8 mouse cellular contexts compared by ENCODE assay signal in the genomic region with DNA sequence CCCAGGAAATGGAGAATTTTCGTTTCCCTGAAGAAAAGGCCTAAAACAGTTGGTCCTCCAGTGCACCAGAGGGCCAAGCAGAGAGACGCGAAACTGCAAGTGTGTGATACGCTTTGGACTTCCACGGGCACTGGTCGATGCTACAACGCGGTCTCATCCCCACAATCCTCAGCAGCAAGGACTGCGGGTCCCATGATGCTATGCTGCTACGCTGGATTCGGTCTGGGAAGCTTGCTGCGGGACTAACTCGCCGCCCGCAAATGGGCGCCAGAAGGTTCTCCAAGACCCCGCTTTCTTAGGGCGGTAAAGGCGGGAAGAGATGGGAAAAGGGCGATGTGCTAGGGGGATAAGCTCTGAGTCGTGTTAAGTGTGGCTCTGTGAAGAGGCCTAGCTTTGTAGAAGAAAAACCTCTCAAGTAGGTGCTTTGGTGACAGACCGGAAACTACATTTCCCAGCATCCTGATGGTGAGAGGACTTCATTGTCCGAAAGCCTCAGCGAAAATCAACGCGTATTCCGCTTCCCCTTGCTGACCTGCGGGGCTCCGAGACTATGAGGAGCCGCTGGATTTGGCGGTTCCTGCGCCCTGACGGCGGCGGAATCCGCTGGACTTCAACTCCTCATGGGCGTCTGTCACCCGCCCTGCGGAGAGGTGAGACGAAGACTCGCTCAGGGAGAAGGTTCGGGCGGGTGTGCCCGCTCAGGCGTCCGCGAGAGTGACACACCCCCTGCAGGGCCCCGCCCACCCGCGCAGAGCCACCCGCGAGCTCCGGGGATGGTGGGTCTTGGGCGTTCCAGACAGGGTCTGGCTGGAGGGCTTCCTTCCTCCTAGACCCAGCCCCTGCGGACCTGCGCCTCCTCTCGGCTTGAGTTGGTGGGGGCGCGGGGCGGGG. TPM values are rescaled to one million over a fixed set of nuclear protein-coding genes. Genes with fewer than 3 reads are reported as not detected.
DNase-seq lines count a peak whose midpoint lies in the region; ATAC-seq and TF ChIP-seq lines count a peak whose summit lies in the region.

A gene (plus strand): TSS at position 164 of the 891 bp plus-strand sequence.

- peaks cover 6% of the 10 kb centered on the region; the same call in 1 of the 2 replicates for H3K36me3 ChIP-seq in forebrain, postnatal 0 days (ENCODE audit: insufficient read depth)
- no peaks in the 10 kb centered on the region for H3K36me3 ChIP-seq in neural tube, embryonic 14.5 days (ENCODE audit: control insufficient read depth, insufficient read depth, low read length)
- H3K36me3 ChIP-seq in testis, adult 2 months (ENCODE audit: control insufficient read depth, insufficient read depth, low read length), result no peaks in the 10 kb centered on the region

- H3K9me3 ChIP-seq in forebrain, postnatal 0 days (ENCODE audit: low read length), result no peaks in the 10 kb centered on the region
- no peaks in the 10 kb centered on the region for H3K9me3 ChIP-seq in neural tube, embryonic 14.5 days (ENCODE audit: control insufficient read depth, low read length)

- peak within 1 kb of the TSS; percentile 55 for H3K4me2 ChIP-seq in forebrain, postnatal 0 days (ENCODE audit: low read depth)
- H3K4me2 ChIP-seq in neural tube, embryonic 14.5 days (ENCODE audit: low read depth, low read length), result peak within 1 kb of the TSS; percentile 54

- peak within 1 kb of the TSS; percentile 81 for H3K4me3 ChIP-seq in forebrain, postnatal 0 days (ENCODE audit: low read depth, low read length)
- H3K4me3 ChIP-seq in neural tube, embryonic 14.5 days (ENCODE audit: low read depth, low read length), result peak within 1 kb of the TSS; percentile 90
- H3K4me3 ChIP-seq in testis, adult 2 months (ENCODE audit: control insufficient read depth, low read depth, low read length), result peak within 1 kb of the TSS; percentile 88

- peak within 1 kb of the TSS; percentile 77 for H3K9ac ChIP-seq in forebrain, postnatal 0 days
- H3K9ac ChIP-seq in neural tube, embryonic 14.5 days (replicated peaks; ENCODE audit: low read depth, low read length), result peak within 1 kb of the TSS; percentile 70

- DNase-seq in MN1 (ENCODE audit: low spot score), result peak; percentile 95
- DNase-seq in cerebellum, adult 8-10 months, result peak; percentile 86
- peak; percentile 97 for DNase-seq in forebrain, postnatal 0 days
- DNase-seq in heart, postnatal 36 days, result peak; percentile 83 to 93
- DNase-seq in layer of hippocampus, adult 18-20 months (ENCODE audit: low spot score in 2 of 2), result peak; percentile 91 to 97
- peak; percentile 88 to 91 for DNase-seq in lung, adult 18-20 months

- no peaks in the 10 kb centered on the region for H3K27me3 ChIP-seq in forebrain, postnatal 0 days (ENCODE audit: insufficient read depth, low read length)
- no peaks in the 10 kb centered on the region for H3K27me3 ChIP-seq in neural tube, embryonic 14.5 days (ENCODE audit: control insufficient read depth, insufficient read depth, low read length)
- H3K27me3 ChIP-seq in testis, adult 2 months (ENCODE audit: control insufficient read depth, insufficient read depth, low read length), result no peaks in the 10 kb centered on the region

- TF ChIP-seq CTCF in forebrain, postnatal 0 days (IDR thresholded peaks at IDR 0.05; ENCODE audit: low read depth), result peak; percentile 87
- TF ChIP-seq CTCF in testis, adult 2 months (IDR thresholded peaks at IDR 0.05; ENCODE audit: control insufficient read depth, insufficient read depth, insufficient replicate concordance, low read depth, low read length), result peak; percentile 48; the same call in 1 of the 2 replicates

- peak; percentile 98 for ATAC-seq in forebrain, postnatal 0 days
- peak; percentile 98 for ATAC-seq in neural tube, embryonic 14.5 days (ENCODE audit: low read depth)

- peak within 1 kb of the TSS; percentile 95 for H3K27ac ChIP-seq in forebrain, postnatal 0 days (ENCODE audit: low read depth, low read length)
- H3K27ac ChIP-seq in neural tube, embryonic 14.5 days (ENCODE audit: low read depth, low read length), result peak within 1 kb of the TSS; percentile 93
- H3K27ac ChIP-seq in testis, adult 2 months (ENCODE audit: control insufficient read depth, insufficient read depth, low read depth, low read length), result peak within 1 kb of the TSS; percentile 83

- WGBS in forebrain, postnatal 0 days, result under 1% methylated on average over 60 of the region's 60 CpGs
- WGBS in neural tube, embryonic 14.5 days, result 1% methylated on average over 50 of the region's 60 CpGs

- intact Hi-C loops in heart, postnatal 36 days (cut with DNase I), result loop anchor here (2.0 to 5.0 kb wide), 3 partner anchors 76 to 312 kb away; a partner anchor contains a TSS

- 0 out of 2 replicates have a peak, but pooled peaks cover 6% of the 10 kb centered on the region for H3K4me1 ChIP-seq in forebrain, postnatal 0 days (ENCODE audit: insufficient read depth)
- H3K4me1 ChIP-seq in neural tube, embryonic 14.5 days (ENCODE audit: control insufficient read depth, insufficient read depth, low read length), result 0 out of 2 replicates have a peak, but pooled peaks cover 6% of the 10 kb centered on the region
- H3K4me1 ChIP-seq in testis, adult 2 months (ENCODE audit: control insufficient read depth, insufficient read depth, low read length), result peaks cover 2% of the 10 kb centered on the region; the same call in 1 of the 2 replicates

- peak; percentile 83 for TF ChIP-seq POLR2A in testis, adult 2 months (IDR thresholded peaks at IDR 0.05; ENCODE audit: control insufficient read depth, low read depth, low read length)

RNA-seq across cellular contexts. Expression of the gene that starts here (rescaled TPM):
- 49.9 and 53.2 TPM in 2 replicates for total RNA-seq in forebrain, postnatal 0 days (2014; rRNA removed)
- 43.7 and 47.7 TPM in 2 replicates for polyA plus RNA-seq in forebrain, postnatal 0 days (2015; fragmentation: Nextera tagmentation; extraction: Ambion mirVana)
- total RNA-seq in heart, postnatal 36 days (2021), result 10 to 100 TPM; 38.4 to 39.2 TPM
- total RNA-seq in layer of hippocampus, adult 18-20 months (2021), result 10 to 100 TPM; 14.9 to 15.6 TPM
- 59.0 and 62.4 TPM in 2 replicates for polyA plus RNA-seq in neural tube, embryonic 14.5 days (2014; fragmentation: Nextera tagmentation; extraction: Ambion mirVana)
- polyA plus RNA-seq in testis, adult 2 months (2012; rRNA removed), result 6.0 and 7.2 TPM in 2 replicates

Comparison
In these comparisons a context has a peak if more than half of its experiments do, and no peak if none do; other contexts are left out.
1. Peak in every context shown above with its lines: DNase-seq, ATAC-seq, H3K4me3 ChIP-seq and H3K27ac ChIP-seq.